Mouse (Mus musculus) hindlimb bud, embryonic 11.5 days (tissue): Measurements from ENCODE around the gene Shisa9.

Source experiments
- DNase-seq: peaks from one replicate; pipeline ENCODE4 v3.0.0-alpha.2; 2012; ENCODE audit warnings: low read depth, low spot score; ENCODE audit errors: extremely low spot score

Gene Shisa9

DNA sequence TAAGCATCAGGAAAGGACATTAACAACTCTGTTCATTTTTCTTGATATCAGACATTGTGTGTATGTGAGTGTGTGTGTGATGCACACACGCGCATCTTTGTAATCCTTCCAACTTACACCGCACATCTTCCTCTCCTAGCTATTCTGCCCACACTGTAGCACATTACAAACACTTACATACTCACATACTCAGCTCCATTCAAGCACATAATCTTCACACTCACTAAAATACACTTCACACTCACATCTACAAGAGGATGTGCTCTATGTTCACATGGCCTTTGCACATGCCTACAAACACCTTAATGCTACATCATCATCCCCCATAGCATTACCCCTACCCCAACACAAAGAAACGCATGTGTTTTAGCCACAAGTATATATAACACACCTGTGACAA, 212.9 kb downstream of the Shisa9 start:
- DNase-seq = no peak

DNA sequence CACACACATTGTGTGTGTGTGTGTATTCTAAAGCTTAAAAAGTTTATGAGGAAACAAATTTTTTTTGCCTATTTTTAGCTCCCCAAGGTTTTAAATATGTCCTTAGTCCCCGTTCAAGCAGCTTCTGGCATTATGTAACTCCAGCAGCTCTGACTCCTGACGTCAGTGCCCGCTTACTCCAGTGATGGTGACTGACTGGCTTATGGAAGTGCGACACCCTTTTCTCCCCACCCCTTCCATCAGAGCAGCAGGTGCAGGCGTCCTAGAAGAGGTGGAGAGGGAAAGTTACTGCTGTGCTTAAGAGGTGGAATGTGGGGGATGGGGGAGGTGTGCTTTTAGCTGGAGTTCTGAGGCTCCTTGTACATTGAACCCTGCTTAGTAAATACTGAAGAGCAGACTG, 213.7 kb downstream of the Shisa9 start:
- DNase-seq = no peak

DNA sequence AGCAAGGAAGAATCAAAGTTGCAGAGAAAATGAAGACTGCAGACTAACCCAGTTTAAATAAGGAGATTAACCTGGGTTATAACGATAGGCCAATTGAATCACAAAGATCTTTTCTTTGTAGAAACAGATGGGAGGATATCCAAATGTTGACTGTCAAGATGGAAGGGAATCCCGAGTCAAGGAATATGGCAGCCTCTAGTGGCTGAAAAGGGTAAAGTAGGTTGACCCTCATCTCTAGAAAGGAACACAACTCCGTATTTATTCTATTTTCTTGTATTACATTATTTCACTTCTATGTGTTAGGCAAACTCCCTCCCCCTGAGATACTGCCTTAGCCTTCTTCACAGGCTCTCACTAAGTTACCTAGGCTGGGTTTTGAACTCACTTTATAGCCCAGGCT, 217.3 kb downstream of the Shisa9 start:
- no peak for DNase-seq

DNA sequence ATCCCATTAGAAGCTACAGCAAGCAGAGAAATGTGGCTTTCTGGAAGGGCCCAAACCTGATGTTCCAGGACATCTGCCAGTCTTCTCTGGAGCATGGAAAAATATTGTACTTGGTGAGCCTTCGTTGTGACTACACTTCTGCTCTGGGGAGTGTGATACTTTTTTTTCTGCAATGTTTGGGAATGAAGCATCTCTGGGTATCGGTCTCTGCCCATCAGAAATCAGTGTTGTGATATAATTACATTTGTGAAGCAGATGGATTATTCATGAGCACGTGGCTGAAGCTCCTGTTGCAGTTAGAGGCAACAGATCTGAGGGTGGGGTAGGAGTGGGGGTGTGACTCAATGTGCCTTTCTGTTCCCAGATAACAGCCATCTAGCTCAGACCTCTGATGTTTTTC, 218.2 kb downstream of the Shisa9 start:
- DNase-seq = no peak

DNA sequence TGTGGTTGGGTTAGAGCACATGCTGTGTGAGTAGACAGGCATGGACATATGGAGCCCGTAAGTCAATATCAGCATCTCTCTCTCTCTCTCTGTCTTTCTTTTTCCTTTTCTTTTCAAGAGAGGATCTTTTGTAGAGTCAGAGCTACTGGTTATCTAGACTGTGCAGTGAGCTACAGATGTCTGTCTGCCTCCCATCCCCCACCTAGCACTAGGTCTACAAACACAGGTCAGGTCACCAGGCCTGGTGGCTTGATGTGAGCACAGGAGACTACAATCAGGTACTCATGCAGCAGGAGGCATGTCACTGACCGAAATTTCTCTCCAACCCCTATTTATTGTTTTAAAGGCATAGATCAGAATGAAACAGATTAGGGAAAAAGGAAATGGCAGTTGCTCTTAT, 219.1 kb downstream of the Shisa9 start:
- no peak for DNase-seq

DNA sequence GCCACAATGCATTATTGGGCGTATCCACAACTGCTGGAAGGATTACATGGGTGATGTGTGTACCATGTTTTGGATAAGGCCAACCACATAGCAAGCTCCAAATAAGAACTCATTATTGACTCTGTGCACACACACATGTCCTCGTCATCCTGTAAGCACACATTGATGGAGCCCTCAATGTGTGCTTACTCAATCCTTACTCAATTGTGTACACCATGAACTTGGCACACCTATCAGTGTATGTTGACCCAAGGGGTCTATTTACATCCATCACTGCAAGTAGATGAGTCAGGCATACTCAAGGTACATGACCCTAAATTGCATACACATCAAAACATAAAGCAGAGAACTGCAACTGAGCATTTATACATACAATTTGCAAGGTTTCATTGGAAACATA, 220.5 kb downstream of the Shisa9 start:
- no peak for DNase-seq

DNA sequence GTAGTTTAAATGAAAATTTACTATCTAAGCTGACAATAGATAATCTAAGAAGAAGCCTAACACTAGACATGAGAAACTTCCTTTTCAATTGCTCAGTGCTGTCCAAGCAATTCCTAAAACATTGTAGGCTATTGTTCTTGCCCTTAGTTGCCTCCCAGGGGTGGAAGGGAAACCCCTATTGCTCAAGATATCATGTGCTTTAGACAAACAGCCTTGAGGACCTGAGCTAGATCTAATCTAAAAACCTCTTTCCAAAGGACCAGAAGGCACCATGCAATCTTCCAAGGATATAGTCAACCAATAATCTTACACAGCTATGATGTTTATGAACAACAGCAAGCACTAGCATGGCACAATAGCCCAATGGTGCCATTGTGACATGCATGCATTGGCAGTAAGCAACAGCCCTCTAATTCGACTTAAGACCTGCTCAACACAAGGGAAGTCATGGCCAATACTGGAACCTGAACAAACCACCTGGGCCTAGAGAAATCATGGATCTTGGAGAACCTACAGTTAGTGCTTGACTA, 222.6 kb downstream of the Shisa9 start:
- DNase-seq = no peak

DNA sequence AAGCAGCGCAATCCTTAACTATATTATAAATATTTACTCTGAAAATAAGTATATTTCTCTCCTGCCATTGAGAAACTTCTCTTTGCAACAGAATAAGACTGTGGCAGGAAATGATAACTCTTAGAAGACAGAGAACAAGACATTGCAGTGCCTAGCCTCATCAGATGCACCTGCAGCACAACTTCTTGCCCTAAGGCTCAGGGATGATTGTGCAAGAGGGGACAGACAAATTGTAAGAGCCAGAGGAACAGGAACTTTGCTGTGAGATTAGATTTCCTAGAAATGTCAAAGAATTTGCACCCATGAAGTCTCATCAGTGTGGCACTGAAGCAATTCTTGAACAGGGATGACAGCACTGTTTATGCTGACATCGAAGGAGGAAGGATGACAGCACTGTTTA, 223.0 kb downstream of the Shisa9 start:
- DNase-seq = no peak

DNA sequence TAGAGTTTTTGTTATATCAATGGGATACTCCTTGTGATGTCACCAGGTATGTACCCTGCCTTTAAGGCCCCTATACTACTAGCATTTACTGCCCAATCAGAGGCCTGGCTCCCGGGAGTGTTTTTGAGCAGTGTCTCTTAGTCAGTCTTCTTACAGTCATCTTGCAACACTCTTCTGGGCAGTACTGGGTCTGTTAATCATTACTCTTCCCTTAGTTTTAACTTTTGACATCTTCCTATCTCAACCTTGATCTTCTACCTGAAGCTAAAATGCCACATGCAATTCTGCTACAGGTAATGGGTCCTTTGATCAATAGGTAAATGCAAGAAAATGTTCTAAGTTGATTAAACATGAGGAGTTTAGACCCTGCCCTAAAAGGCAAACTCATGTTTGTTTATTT, 225.4 kb downstream of the Shisa9 start:
- DNase-seq = no peak

DNA sequence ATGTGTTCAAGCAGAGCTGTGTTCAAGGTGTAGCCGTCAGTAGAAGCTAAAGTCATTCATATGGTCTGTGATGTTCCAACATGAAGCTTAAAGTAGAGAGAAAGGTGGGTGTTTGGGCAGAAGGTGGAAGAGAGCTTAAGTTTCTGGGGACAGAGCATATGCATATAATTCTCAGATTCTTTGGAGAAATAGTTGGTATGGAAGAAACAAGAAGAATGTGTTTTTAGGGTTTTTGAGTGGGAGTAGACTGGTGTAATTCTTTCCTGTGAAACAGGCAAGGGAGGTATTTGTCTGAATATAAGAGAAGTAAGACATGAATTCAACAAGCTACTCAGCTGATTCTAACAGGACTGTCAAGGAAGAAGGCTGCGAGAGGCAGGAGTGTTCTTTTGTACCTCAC, 225.9 kb downstream of the Shisa9 start:
- DNase-seq = no peak

DNA sequence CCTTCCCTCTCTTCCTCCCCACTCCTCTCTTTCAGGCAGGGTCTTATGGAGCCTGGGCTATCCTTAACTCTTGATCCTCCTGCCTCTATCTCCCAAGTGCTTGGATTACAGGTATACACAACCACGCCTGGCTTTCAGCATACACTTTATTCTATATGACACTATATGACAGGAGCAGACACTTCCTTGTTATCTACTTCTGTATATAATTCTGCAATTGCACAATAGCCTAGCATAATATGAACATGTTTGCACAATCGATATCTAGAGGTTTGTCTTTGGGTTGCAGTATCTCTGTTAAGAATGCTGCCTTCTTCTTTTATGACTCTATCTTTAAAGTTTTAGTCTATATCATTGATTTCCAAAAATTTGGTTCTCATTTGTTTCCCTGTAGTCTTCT, 230.1 kb downstream of the Shisa9 start:
- DNase-seq = no peak

DNA sequence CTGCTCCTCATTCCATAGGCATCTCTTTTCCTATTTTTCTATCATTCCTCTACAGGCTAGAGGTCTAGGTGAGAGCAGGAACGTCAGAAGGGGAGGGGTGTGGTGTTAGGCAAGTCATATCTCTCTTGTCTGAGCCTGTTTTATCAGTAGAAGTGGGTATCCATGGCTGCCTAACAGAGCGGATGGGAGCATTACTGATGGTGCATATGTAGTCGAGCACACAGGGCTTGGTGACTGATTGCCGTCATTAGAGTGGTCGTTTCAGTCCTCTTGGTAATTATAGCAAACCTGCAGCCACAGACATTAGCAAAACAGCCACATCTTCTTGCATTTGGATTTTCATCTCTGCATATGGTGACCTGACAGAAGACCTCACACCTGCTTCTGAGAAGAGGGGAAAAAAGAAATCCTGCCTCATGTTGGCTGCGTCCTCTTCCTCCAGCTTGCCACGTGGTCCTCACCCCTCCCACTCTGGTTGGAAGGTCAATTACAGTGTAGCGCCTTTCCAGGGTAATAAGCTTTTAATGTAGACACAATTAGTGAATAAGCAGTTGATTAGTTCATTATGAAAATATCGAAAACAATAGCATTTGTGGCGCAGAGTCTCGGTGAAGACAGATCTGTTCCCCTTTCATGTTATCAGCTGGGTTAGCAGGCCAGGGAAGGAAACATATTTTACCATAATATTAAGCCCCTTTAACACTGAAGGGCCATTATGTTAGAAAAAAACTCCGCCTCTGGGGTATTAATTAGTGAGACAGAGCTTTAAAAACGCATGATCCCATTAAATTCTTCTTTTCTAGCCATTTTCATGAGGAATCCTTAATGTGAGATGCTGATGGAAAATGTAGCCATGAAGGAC, 233.6 kb downstream of the Shisa9 start:
- no peak for DNase-seq

DNA sequence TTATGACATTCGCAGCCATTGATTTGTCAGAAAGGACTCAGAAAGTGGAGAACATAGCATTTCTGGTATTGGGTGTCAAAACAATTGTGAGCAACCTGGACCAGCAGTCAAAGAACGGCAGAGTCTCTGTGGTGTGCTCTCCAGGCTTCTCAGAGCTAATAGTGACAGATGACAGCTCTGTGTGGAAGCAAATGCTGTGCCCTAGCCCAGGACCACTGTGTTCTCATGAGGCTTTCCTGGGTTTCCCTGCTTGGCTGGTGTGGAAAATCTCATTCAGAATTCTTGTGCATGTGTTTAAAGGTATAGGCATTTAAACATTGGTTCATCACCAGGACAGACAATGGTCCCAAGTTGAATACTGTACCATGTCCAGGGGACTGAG, 234.2 kb downstream of the Shisa9 start:
- no peak for DNase-seq

DNA sequence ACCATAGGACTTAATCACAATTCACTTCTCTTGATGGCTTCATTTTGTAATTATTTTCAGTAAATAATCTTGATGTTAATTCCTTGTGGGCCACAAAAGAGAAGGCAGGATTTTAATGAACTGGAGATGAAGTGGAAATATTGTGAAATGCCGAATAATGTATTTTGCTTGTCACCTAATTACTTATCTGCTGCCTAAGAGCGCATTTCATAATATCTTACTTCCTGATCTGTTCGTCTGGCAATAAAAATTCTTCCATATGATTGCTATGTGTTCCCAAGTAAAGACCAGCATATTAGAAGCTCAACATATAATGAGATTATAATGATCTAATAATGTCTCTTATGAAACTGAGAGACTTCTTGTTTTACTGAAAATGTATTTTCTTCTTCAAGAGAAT, 235.9 kb downstream of the Shisa9 start:
- DNase-seq = no peak

DNA sequence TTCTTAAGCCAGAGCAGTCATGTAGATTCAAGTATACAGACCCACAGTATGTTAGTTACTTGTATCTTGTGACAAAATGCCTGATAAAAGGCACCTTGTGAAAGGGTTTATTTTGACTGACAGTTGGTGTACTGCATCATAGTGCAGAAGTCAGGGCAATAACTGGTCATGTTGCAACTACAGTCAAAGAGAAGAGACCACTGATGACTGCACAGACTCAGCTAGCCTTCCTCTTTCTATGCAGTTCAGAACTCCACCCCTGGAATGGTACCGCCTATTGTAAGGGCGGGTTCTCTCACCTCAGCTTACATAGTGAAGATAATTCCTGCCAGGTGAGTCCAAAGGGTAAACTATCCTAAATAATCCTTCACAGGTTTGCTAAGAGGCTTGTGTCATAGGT, 239.6 kb downstream of the Shisa9 start:
- DNase-seq = no peak

DNA sequence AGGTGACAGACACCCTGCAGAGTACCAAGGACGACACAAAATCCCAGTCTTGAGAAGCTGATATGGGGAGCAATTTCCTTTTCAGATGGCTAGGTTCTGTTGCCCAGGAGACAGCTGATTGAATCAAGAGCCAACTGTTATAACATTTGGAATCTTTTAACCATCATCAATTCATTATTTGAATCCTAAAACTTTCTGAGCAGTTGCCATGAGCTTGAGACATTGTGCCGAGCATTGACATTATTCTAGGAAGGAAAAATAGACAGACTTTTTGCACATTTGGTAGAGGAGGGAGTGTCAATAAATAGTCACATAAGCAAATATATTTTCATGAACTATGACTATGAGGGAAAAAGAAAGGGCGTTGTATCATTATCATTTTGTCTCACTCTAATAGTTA, 243.0 kb downstream of the Shisa9 start:
- DNase-seq = no peak

DNA sequence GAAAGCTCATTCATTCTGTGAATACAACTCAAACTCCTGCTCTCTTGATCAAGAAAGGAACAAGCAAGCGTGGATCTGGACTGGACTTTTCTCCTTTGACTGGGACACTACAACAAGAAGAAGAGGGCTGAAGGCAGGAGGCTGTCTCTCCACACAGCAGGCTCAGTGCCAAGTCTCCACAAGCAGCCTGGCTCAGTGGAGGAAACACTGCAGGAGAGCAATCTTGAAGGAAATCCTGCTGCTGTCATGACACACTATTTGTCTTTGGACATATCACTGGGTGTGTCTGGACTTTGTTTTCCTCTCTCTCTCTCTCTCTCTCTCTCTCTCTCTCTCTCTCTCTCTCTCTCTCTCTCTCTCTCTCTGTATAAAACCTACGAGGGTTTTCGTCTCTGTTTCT, 249.4 kb downstream of the Shisa9 start:
- no peak for DNase-seq

DNA sequence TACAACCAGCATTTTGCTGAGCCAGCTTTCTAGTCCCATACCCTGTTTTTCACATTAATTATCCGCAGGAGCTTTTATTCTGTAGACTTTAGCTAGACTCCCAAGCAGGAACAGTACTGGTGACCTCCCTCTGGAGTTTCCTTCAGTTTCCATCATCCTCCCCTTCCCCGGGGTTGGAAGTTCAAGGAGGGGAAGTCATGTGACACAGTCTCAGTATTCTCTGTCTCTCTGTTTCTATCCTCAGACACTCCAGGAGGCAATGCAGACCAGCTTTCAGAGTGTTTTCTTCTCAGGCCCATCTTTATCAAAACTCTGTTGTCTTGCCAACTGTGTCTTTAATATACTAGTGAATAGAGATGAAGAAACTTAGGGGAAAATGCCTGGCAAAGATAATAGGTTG, 250.4 kb downstream of the Shisa9 start:
- no peak for DNase-seq

DNA sequence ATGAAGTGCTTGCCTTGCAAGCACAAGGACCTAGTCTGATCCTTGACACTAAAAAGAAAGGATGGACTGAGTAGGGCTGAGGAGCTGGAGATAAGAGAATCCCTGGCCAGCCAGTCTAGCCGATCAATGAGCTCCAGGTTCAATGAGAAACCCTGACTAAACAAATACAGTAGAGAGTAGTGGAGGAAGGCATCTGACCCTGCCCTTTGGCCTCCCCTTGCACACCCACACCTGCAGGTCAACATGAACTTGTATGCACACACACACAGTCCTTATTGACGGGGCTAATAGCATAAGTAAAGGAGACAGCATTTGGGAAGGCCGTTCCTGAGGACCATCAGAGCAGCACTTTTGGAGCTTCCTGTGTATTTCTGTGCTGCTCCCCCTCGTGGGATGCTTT, 254.7 kb downstream of the Shisa9 start:
- no peak for DNase-seq

DNA sequence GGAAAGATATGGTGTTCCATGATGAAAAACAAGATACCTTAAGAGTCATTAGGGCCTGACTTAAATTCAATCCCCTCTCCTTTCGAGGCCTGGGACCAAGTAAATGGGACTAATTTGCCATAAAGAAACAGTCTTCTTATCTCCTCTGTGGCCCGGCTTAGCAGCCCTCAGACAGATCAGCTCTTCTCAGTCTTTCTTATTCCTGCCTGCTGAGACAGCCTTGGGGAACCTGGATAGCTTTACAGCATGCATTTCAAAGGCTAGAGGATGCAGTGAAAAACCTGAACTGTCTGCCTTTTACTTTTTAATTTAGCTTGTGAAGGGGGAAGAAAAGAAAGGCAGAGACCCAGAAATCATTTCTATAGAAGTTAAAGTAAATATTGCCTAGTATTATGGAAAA, 275.4 kb downstream of the Shisa9 start:
- no peak for DNase-seq

DNA sequence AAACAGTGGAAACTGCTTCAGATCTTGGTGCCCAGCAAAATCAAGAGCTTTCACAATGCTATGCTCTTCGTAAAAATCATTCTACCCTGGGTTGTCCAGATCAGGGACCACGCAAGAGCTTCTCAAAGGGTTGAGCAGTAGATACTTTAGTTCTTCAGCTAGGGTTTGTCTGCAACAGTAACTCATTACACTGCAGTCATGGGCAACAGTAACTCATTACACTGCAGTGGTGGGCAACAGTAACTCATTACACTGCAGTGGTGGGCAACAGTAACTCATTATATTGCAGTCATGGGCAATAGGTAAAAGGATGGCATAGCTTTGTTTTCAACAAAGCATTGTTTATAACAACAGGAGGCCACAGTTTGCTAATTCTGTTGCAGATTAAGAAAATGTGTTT, 281.9 kb downstream of the Shisa9 start:
- no peak for DNase-seq

DNA sequence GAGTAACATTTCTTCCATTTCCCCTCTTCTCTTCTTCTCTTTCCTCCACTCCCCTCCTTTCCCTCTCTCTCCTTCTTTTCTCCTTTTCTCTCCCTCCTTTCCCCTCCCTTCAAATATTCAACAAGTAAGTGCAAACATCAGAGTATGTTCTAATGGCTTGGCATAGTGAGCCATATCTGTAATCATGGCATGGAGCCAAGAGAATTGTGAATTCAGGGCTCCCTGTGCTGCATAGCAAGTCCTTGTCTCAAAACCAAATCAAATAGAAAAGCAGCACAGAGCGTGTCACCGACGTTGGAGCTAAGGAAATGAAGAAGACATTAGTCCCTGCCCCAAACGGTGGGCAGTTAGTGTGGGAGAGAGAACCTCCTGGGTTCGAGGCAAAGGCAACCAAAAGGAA, 316.6 kb downstream of the Shisa9 start:
- no peak for DNase-seq

DNA sequence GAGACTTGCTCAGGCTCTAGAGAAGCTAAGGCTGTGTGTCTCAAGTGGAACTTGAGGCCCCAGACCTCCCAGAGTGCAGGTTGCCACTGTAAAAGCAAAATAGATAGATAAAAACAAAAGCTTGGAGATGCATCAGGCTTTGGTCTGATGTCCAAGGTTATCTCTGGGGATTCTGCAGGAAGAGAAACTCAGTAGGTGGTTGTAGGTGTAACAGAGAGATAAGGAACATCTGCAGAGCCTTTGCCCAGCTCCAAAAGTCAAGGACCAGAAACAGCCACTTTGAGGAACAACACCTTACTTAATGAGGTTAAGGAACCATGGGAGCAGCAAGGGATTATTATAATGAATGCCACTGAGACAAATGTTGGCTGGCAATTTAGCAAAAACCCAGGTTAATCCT, 319.5 kb downstream of the Shisa9 start:
- DNase-seq = no peak
